Mouse (Mus musculus) CH12.LX (cell line): Measurements from ENCODE around the gene Lpar5.

Experiments used
- CTCF ChIP-seq, 2 experiments: IDR thresholded peaks in 1 of 2; conservative IDR thresholded peaks in 1 of 2; 2 replicates each; pipeline ENCODE4 v1.5.1; 2011 to 2012; ENCODE audit warnings: low read depth in 2 of 2, low read length in 2 of 2, improper control_type of control experiment in 1 of 2, inconsistent platforms in 1 of 2, mild to moderate bottlenecking in 1 of 2, moderate library complexity in 1 of 2
- JUND ChIP-seq: conservative IDR thresholded peaks from 2 replicates; pipeline ENCODE4 v1.6.1; 2011; ENCODE audit warnings: low read depth, low read length, improper control_type of control experiment
- MAX ChIP-seq: IDR thresholded peaks from 2 replicates; pipeline ENCODE4 v1.6.1; 2011; ENCODE audit warnings: low read length, improper control_type of control experiment
- POLR2AphosphoS2 ChIP-seq: IDR thresholded peaks from 2 replicates; pipeline ENCODE4 v1.6.1; 2011; ENCODE audit warnings: low read depth, low read length, improper control_type of control experiment

DNA sequence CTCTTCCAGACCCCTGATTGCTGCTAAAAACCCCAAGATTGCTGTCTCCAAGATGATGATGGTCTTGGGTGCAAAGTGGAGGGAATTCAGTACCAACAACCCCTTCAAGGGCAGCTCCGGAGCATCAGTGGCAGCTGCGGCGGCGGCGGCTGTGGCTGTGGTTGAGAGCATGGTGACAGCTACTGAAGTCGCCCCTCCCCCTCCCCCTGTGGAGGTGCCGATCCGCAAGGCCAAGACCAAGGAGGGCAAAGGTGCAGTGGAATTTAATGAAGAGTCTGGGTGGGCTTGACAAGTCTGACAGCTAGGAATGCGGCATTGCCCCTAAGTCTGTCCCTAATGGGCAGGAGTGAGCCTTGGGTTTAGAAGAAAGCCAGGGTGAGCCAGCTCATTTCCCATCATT lies 33.7 kb downstream of the Lpar5 start:
- no peak for TF ChIP-seq MAX
- no peak for TF ChIP-seq CTCF (conservative IDR thresholded peaks at IDR 0.05 in 1 of 2, IDR thresholded peaks at IDR 0.05 in 1 of 2; ENCODE audit: low read depth in 2 of 2, low read length in 2 of 2)
- no peak for TF ChIP-seq POLR2AphosphoS2
- TF ChIP-seq JUND, result no peak
